Mouse (Mus musculus) mouse trophoblast stem cell (cell line): ENCODE data around the gene Gm10645.

Experiments used
- in situ Hi-C, 2 experiments: fragments of 300-500 bp; cut with MseI, MboI; formaldehyde crosslinking; loops; 2 replicates in 1 of 2; 3 replicates in 1 of 2; pipeline ENCODE4 v1.15.1; 2025

Gm10645 gene

DNA sequence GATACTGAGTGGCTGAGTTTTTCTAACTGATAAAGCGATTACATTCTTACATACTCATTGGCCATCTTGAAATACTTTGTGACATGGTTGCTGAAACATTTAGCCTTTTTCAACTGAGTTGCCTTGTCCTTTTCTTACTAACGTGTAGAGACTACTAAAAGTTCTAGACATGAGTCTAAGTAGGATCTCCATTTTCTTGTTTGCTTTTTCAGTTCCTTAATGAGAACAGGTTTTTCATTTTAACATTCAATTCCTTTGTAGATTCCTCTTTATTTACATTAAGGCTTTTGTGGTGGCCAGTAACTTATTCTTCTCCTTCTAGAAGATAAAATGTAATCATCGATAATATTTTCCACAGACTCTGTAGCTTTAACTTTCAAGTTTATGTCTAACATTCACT, 3.2 kb upstream of the Gm10645 start:
- in situ Hi-C loops, result no loop called here

DNA sequence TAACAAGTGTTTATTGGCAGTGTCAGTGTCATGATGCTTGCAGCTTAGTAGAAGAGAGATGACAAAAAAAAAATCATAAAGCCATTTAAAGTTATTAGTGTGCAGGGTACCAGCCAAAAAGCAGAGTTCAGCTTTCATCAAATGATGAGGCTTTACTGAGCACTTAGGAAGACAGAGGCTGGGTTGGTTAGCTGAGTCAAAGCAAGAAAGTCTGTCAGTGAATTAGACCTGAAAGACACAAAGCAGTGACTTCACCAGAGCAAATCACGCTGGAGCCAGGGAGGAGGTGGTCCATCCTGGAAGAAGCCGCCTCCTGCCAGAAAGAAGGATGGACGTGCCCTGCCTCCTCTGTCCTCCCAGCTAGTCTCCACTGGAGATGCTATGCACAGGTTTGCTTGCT, 2.0 kb upstream of the Gm10645 start:
- in situ Hi-C loops, result no loop called here

DNA sequence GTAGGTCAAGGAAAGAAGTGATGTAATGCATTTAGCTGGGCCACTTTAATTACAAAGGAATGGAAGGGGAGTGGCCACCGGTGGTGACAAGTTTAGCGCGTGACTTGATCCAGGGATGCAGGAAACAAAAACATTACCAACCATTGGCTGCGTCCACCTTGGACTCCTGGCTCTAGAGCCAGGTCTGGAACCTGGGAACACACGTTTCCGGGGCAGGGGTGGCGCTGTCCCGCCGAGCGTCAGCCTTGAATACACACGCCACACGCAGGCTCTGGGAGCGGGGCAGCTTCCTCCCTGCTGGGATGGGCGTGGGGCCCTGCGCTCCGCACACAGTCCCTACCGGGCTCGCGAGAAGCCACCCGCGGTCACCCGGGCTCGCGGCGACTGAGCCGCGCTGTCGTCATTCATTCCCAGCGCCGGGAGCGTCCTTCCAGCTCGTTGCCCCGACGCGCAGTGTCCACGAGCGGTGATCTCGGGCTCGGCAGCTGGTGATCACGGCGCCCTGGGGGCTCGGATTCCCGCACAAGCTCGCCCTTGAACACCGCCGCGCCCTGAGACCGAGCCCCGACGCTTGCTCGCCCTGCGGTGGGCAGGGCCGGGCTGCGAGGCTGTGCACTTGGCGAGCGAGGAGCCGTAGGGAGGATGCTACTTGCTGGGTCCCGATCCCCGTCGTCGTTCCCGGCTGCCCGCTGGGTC, 587 bp downstream of the Gm10645 start, which contains the start of gene Tbc1d9:
Tbc1d9 (plus strand) TSS at position 118 of the 696 bp plus-strand sequence.
- in situ Hi-C loops, result no loop called here

DNA sequence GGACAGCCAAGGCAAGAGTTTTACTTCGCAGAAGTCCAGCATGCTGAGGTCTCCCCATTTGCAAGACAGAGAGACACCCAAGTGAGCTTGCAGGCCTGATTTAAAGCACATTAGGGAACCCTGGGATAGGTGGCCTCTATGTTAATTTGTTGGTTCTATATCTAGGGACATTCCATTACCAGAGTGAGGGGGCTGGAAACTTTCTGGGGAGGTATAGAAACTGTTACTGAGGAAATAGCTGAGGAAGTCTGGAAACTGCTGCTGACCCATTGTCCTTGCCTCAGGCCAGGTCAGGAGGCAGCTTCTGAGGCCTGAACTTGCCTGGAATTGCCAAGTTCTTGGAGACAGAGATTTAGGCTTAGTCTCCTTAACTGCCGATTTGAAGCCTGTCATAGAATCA, 5.4 kb downstream of the Gm10645 start:
- in situ Hi-C loops, result no loop called here

DNA sequence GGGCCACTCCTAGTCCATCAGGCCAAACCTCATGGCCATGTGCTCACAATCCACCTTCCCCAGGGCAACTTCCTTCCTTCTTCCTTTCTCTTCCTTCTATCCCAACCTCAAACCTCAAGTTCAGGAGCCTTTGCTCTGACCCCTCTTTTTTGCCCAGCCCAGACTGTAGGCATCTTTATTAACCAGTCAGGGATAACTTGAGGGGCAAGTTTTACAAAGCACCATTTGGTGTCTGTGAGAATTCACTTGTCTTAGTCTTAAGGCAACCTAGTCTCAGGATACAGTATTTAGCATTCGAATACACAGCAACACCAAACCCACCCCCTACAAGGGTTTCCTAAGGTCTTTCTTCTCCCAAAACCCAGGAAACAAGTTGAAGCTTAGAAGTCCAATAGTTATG, 6.4 kb downstream of the Gm10645 start:
- in situ Hi-C loops, result no loop called here

DNA sequence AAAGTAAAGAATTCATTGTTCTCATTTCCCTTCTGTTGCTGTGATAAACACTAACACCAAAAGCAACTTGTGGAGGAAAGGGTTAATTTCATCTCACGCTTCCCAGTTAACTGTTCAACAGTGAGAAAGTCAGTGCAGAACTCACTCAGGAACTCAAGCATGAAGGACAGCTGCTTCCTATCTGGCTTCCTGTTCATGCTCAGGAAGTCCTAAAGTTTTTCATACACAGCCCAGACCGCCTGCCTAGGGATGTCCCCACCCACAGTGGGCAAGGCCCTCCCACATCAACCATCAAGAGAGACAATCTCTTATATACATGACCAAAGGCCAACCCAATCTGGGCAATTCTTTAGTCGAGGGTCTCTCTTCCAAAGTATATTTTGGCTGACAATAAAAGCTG, 7.0 kb downstream of the Gm10645 start:
- in situ Hi-C loops, result no loop called here

DNA sequence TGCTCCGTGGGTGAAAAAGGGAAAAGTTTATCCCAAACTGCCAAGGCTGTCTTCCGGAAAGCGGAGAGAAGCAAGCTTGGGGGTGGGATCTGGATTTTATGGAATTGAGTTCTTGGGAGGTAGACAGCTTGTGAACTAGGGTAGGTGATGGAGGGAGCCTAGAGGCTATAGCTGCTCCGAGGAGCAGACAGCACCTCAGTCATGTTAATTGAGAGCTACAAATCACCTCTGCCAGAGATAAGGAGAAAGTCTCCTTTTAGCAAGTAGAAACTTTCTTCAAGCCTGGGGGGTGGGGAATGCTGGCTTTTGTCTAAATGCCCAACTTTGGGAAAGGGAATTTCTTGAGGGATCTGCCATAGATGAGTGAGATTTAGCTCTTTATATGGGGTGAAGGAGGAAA, 10.9 kb downstream of the Gm10645 start:
- in situ Hi-C loops, result no loop called here

DNA sequence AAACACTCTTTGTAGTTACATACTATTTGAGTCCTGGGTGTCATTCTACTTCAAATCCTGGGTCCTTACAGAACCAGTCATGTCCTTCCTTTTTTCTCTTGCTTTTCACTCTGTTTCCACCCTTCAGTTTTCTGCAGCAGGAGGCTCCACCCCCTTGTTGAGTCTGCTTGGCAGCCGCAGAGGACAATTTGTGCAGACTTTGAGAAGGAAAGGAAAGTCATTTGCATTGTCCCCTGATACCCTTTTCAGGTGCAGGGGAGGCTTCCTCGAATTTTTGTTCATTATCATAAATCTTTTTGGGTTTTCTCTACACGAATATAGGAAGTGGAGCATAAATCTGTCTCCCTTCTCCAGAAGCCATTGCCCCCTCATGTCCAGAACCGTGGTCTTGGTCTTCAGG, 13.5 kb downstream of the Gm10645 start:
- in situ Hi-C loops, result no loop called here

DNA sequence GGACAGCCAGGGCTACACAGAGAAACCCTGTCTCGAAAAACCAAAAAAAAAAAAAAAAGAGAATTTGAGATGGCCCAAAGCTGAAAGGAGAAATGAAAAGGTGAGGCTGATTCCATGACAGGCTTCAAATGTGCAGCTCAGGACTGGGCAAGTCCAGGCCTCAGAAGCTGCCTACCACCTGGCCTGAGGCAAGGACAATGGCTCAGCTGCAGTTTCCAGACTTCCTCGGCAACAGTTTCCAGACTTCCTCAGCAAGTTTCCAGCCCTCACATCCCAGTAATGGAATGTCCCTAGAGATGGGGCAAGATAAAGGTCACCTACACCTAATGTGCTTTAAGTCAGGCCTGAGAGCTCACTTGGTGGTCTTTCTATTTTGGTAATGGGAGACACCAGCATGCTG, 13.9 kb downstream of the Gm10645 start:
- in situ Hi-C loops, result no loop called here

DNA sequence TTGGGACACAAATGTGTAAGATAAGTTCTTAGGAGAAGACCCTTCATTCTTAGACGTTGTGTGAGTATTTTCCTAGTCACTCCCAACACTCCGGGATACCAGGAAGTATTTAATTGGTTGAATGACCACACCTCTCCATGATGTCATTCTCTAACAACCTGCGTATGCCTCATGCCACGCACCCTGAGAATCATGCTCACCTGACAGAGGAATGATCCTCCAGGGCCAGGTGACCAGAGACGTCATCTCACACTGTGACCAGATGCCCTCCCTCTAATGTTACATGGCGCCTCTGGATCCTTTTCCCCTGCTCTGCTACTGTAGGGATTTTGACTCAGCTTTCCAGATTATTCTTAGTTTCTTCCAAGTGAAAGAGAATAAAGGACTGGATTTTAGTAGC, 16.8 kb downstream of the Gm10645 start:
- in situ Hi-C loops, result no loop called here

DNA sequence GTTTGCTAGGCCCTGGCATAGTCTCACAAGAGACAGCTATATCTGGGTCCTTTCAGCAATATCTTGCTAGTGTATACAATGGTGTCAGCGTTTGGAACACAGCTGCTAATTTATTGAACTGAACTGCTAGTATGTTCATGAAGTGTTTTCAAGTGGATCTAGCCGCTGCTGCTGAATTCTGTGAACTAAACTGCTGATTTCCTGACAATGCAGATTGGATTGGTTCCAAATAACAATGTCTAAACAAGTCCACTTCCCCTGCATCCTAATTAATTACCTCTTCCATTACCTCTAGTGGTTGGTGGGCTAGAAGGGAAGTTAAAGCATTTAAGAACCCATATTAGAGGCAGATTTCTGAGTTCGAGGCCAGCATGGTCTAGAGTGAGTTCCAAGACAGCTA, 20.5 kb downstream of the Gm10645 start:
- in situ Hi-C loops, result no loop called here

DNA sequence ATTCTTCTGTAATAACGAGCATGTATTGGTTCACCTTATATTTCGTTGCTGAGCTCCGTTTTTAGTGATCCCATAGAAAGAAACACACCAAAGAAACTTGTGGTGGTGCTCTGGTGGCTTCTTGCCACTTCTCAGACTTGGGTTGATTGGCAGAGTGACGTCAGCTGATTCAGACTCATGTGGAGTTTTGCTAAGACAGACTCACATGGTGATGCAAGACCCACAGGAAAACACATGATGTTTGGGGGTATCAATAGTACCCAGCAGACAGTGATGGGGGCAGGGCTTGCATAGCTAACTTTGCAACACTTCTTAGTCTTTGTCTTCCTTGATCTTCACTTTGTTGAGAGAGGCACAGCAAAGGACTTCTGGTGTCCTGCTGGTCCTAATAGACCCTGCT, 21.4 kb downstream of the Gm10645 start:
- in situ Hi-C loops, result no loop called here

DNA sequence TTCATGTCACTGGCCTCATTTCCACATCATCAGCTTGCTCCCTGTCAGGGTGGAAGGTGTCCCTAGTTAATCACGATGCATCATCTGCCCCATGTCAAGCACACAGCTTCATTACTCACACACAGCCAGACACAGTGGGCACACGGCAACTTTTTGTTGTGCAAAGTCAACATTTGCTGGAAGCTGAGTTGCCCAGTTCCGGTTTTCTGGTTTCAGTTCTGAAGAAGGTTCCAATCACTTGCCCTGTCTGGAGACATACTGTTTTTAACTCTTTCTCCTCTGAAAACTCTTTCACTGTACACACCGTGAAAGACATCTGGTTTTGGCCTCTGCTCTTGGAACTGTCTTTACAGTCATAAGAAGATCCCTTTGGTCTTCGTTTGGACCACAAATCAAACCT, 24.6 kb downstream of the Gm10645 start:
- in situ Hi-C loops, result no loop called here

DNA sequence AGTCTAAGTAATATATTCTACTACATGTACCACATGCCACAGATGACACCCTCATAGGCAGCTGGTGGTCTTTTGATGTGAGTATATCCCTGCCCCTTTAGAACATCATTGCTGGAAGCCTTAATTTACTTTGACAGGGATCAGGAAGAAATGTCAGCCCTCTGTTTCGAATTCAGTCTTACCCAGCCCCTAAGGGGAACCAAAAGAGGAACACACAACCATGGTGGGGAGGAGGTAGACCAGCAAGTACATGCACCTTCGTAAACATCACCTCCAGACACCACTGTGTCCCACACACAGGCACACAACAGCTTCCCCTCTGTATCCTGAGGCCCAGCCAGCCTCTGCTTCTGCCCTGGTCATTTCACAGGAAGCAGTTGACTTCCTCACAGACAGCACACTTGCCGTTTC, 25.3 kb downstream of the Gm10645 start:
- in situ Hi-C loops, result no loop called here

DNA sequence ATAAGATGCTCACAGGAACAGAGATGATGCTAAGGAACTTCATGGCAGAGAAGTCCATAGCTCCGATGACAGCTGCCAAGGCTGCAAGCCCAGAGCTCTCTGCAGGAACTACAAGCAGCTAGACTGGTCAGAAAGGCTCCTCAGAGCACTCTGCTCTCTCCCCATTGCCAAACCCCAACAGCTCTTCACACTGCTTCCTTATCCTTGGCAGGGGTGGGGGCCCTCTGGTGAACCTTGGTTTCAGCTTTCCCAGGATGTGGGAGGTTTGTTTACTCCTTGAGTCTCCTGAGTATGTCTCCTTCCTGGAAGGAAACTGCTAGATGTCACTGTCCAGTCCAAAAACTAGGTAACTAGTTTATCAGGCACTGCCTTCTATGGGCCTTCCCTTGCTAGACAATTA, 25.9 kb downstream of the Gm10645 start:
- in situ Hi-C loops, result no loop called here

DNA sequence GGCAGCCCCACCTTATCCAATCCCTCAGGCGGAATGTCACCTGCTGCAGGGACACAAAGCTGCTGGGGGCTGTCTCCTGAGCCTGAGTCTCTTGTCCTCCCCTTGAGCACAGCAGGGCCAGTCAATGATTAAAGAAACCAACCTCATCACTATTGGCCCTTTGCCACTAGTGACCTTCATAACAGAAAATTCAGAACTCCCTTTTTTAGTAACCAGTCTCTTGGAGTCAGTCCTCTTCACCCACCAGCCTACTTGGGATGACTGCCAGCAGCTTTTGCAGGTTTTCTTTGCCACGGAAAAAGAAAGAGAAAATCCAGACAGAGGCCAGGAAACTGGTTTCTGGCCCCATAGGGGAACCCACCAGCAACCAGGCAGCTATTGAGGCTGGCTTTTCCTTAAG, 30.9 kb downstream of the Gm10645 start:
- in situ Hi-C loops, result no loop called here
